Mouse (Mus musculus) lung, embryonic 14.5 days (tissue): ENCODE data around the gene Arntl. TPM values are rescaled to one million over a fixed set of nuclear protein-coding genes. Genes with fewer than 3 reads are reported as not detected.
A peak's percentile ranks its signal among the peaks of the same experiment; 100 is the strongest.

Experiments used
- ATAC-seq: fragments of 200-750 bp; cut with Nextera tagmentation; 2 replicates; pipeline ENCODE4 v1.8.0; 2017; ENCODE audit warnings: mild to moderate bottlenecking, moderate TSS enrichment, moderate library complexity; ENCODE audit not compliant: insufficient read depth
- DNase-seq: peaks from one replicate; pipeline ENCODE4 v3.0.0-alpha.2; 2015
- H3K27ac ChIP-seq: fragments of 300-500 bp; sonication (generic); 2 replicates; pipeline ENCODE4 v1.5.1; 2014; ENCODE audit warnings: low read depth, mild to moderate bottlenecking, moderate library complexity
- H3K27me3 ChIP-seq: fragments of 300-500 bp; sonication (generic); 2 replicates; pipeline ENCODE4 v1.6.1; 2014; ENCODE audit warnings: low read length, control low read depth; ENCODE audit not compliant: insufficient read depth
- H3K36me3 ChIP-seq: fragments of 300-500 bp; sonication (generic); 2 replicates; pipeline ENCODE4 v1.6.1; 2014; ENCODE audit warnings: control low read depth; ENCODE audit not compliant: insufficient read depth
- H3K4me1 ChIP-seq: fragments of 300-500 bp; sonication (generic); 2 replicates; pipeline ENCODE4 v1.6.1; 2014; ENCODE audit warnings: antibody characterized with exemption, control low read depth; ENCODE audit not compliant: insufficient read depth
- H3K4me2 ChIP-seq: fragments of 300-500 bp; sonication (generic); 2 replicates; pipeline ENCODE4 v1.6.1; 2014; ENCODE audit warnings: mild to moderate bottlenecking
- H3K4me3 ChIP-seq: fragments of 300-500 bp; sonication (generic); 2 replicates; pipeline ENCODE4 v1.5.1; 2014; ENCODE audit warnings: low read depth, low read length
- H3K9ac ChIP-seq: fragments of 300-500 bp; sonication (generic); 2 replicates; pipeline ENCODE4 v1.6.1; 2014
- H3K9me3 ChIP-seq: fragments of 300-500 bp; sonication (generic); 2 replicates; pipeline ENCODE4 v1.6.1; 2016; ENCODE audit warnings: low read depth, low read length, control low read depth
- CTCF ChIP-seq: IDR thresholded peaks from 2 replicates; pipeline ENCODE4 v1.5.1; 2016; ENCODE audit warnings: antibody characterized with exemption, low read depth
- WGBS: fragments of 180-500 bp; shearing (Covaris S2); extraction: QIAGEN DNeasy Blood & Tissue Kit; methylation state at CpG from one replicate; pipeline ENCODE4 v1.1.7; 2014; 5-methylcytosine and 5-hydroxymethylcytosine counted together
- polyA plus RNA-seq: library from polyadenylated mRNA; unstranded; fragments of >200 nt; fragmentation: Nextera tagmentation; extraction: Ambion mirVana; gene quantifications from 2 replicates; pipeline ENCODE4 v1.2.1, GENCODE M21; 2014

The Arntl gene
- polyA plus RNA-seq, 1 experiment from 2014 or later: 10.6 TPM

- H3K27me3 ChIP-seq: no peaks in the 10 kb centered on the region
- H3K9ac ChIP-seq: no peak overlapping the region
- no peak overlapping the region for H3K4me2 ChIP-seq
- H3K9me3 ChIP-seq: no peaks in the 10 kb centered on the region
- 75% methylated on average over 5 of the region's 5 CpGs for WGBS
- TF ChIP-seq CTCF: no peak
- H3K4me3 ChIP-seq: no peak overlapping the region
- no peaks in the 10 kb centered on the region for H3K4me1 ChIP-seq
- ATAC-seq (no peak), DNase-seq (no peak)
- H3K27ac ChIP-seq: no peak overlapping the region
- no peaks in the 10 kb centered on the region for H3K36me3 ChIP-seq
Observed at GRCm38 (mm10) chr7:113222821-113223220, 15.6 kb downstream of the Arntl start.

- Histone ChIP-seq H3K4me3 (no peak overlapping the region), H3K27ac (no peak overlapping the region), H3K9ac (no peak overlapping the region), H3K4me2 (no peak overlapping the region), H3K9me3 (no peaks in the 10 kb centered on the region), H3K36me3 (no peaks in the 10 kb centered on the region), H3K27me3 (no peaks in the 10 kb centered on the region), H3K4me1 (no peaks in the 10 kb centered on the region)
- ATAC-seq (no peak), DNase-seq (no peak)
- 89% methylated on average over 1 of the region's 1 CpGs for WGBS
- no peak for TF ChIP-seq CTCF
Observed at GRCm38 (mm10) chr7:113224620-113225019, 17.4 kb downstream of the Arntl start.

- no peak for DNase-seq
- Histone ChIP-seq H3K36me3 (no peaks in the 10 kb centered on the region), H3K9me3 (no peaks in the 10 kb centered on the region), H3K27ac (no peak overlapping the region), H3K9ac (no peak overlapping the region), H3K27me3 (no peaks in the 10 kb centered on the region), H3K4me1 (no peaks in the 10 kb centered on the region), H3K4me3 (no peak overlapping the region), H3K4me2 (no peak overlapping the region)
- no peak for TF ChIP-seq CTCF
- WGBS: 61% methylated on average over 6 of the region's 6 CpGs
- ATAC-seq: no peak
Observed at GRCm38 (mm10) chr7:113228498-113228897, 21.2 kb downstream of the Arntl start.

GRCm38 (mm10) chr7:113236135-113236534, 28.9 kb downstream of the Arntl start:
- Histone ChIP-seq H3K4me3 (no peak overlapping the region), H3K27ac (no peak overlapping the region), H3K27me3 (no peaks in the 10 kb centered on the region), H3K4me1 (peaks cover 8% of the 10 kb centered on the region), H3K4me2 (no peak overlapping the region), H3K36me3 (no peaks in the 10 kb centered on the region), H3K9me3 (no peaks in the 10 kb centered on the region), H3K9ac (no peak overlapping the region)
- 80% methylated on average over 8 of the region's 8 CpGs for WGBS
- no peak for TF ChIP-seq CTCF
- DNase-seq: no peak
- ATAC-seq: no peak

- H3K36me3 ChIP-seq: no peaks in the 10 kb centered on the region
Observed at GRCm38 (mm10) chr7:113238365-113238764, 31.1 kb downstream of the Arntl start.

GRCm38 (mm10) chr7:113239448-113240130, 32.3 kb downstream of the Arntl start:
- no peak overlapping the region for H3K4me2 ChIP-seq
- DNase-seq (peak; percentile 40), ATAC-seq (peak; percentile 79)
- no peaks in the 10 kb centered on the region for H3K36me3 ChIP-seq
- no peaks in the 10 kb centered on the region for H3K27me3 ChIP-seq
- no peaks in the 10 kb centered on the region for H3K9me3 ChIP-seq
- peaks cover 24% of the 10 kb centered on the region for H3K4me1 ChIP-seq
- peak overlapping the region; percentile 81 for H3K27ac ChIP-seq
- no peak overlapping the region for H3K9ac ChIP-seq
- TF ChIP-seq CTCF: no peak
- no peak overlapping the region for H3K4me3 ChIP-seq
- whole genome bisulfite sequencing: 47% methylated on average over 4 of the region's 4 CpGs

More at GRCm38 (mm10) chr7:113238365-113238764, 31.1 kb downstream of the Arntl start:
- 66% methylated on average over 6 of the region's 6 CpGs for WGBS
- no peak for DNase-seq
- ATAC-seq: no peak
- no peak overlapping the region for H3K27ac ChIP-seq
- no peak overlapping the region for H3K9ac ChIP-seq
- no peak overlapping the region for H3K4me2 ChIP-seq
- H3K4me1 ChIP-seq: peaks cover 24% of the 10 kb centered on the region
- no peak overlapping the region for H3K4me3 ChIP-seq
- TF ChIP-seq CTCF: no peak
- no peaks in the 10 kb centered on the region for H3K27me3 ChIP-seq
- H3K9me3 ChIP-seq: no peaks in the 10 kb centered on the region

GRCm38 (mm10) chr7:113240438-113240837, 33.2 kb downstream of the Arntl start:
- Histone ChIP-seq H3K36me3 (no peaks in the 10 kb centered on the region), H3K9ac (no peak overlapping the region), H3K9me3 (no peaks in the 10 kb centered on the region), H3K4me3 (no peak overlapping the region), H3K4me1 (peaks cover 24% of the 10 kb centered on the region), H3K4me2 (no peak overlapping the region), H3K27me3 (no peaks in the 10 kb centered on the region), H3K27ac (peak overlapping the region; percentile 81)
- TF ChIP-seq CTCF: no peak
- DNase-seq (peak; percentile 75), ATAC-seq (peak; percentile 39; the same call in 1 of the 2 replicates)
- 41% methylated on average over 1 of the region's 1 CpGs for WGBS
